Mouse (Mus musculus): ENCODE results near the gene Olfr229.
"Not testable (repeated sequence)": the region's sequence is repeated elsewhere in the genome, so short reads cannot be mapped to it uniquely, and the experiment has no call there.

The Olfr229 gene

DNA sequence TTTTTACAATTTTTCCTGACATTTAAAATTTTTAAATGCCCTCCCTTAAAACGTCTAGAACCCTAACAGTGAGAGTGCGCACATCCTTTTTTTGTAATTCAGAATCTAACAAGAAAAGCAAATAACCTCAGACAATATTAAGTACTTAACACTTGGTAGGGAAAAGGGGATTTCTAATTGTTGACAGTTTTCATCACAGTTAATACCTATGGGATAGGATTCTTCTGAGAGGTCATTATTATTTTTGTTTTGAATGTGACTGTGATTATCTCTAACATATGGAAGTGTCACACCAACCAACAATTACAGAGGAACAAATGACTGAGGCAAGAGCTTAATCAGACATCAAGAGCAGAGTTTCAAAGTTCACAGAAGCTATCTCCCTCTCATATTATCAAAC is at the start of gene Olfr229:
Gene Olfr229, plus strand, starts transcription at position 301 of the 400 bp plus-strand sequence.
- no peak for DNase-seq

DNA sequence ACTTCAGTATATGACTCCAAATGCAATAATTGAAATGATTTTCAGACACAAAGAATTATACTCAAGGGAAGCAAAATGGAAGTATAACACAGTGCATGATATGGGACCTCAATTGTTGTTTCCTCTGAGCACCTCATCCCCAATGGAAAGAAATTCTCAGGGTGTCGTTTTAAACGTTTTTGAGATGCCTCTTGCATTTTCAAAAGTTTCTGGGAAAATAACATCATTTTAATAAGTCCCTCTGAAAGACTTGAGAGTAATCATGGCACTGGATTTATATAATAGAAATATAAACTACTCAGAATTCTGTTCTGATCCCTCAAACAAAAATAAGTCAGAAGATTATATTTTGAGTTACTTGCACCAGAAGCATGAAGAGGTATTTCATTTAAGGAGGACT is 41.0 kb upstream of the Olfr229 start, which contains the start of gene Olfr972:
Gene Olfr972, plus strand, starts transcription at position 301 of the 400 bp plus-strand sequence.
- no peak for DNase-seq

DNA sequence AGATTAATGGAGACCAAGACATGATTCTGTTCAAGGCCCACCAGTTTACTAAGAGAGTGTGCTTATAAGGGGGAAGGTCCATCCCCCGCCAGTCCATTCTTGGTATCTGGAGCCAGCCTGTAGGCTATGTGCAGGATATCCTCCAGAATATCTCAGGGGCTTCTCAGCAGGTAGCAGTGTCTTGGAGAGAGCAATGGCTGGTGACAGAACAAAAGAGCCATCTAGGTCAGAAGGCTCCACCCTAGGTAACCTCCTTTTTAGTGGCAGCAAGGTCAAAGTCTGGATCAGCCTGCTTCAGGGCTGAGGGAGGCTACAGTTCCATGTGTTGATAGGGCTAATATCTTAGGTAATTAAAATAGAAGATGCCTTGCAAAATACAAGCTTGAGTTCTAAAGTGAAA is 35.1 kb upstream of the Olfr229 start:
- not testable (repeated sequence) for DNase-seq

DNA sequence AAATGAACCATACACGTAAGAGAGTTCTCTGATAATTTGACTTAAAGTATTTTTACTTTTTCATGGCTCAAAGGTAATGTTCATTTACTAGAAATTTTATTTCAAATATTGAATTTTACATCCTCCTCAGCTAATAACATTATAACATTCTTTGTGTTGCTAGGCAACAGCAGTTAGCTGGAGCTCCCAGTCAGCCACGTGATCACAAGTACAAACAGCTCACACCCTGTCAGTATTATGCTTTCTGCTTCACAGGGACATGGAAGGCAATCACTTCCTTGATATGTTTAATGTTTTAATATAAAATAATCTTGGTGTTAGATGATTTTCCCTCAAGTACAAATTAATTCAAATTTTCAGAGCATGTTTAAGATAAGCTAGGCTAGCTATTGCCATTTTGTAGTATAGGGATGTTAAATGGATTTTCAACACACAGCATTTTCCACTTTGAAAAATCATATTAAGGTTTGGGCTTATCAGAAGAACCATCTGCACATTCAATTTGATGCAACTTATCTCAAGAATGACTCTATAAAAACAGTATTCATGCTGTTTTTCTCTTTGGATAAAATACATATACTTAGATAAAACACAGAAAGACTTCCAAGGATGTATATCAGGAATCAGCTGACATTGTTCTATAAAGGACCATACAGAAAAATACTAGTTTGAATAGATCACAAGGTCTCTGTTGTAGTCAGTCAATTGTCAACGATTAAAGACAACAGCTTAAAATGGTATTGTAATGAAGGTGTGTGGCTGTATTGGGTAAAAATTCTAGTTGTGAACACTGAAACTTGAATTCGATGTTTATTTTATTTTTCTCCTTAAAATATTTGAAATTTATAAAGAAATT is 29.4 kb upstream of the Olfr229 start:
- DNase-seq = not testable (repeated sequence)

DNA sequence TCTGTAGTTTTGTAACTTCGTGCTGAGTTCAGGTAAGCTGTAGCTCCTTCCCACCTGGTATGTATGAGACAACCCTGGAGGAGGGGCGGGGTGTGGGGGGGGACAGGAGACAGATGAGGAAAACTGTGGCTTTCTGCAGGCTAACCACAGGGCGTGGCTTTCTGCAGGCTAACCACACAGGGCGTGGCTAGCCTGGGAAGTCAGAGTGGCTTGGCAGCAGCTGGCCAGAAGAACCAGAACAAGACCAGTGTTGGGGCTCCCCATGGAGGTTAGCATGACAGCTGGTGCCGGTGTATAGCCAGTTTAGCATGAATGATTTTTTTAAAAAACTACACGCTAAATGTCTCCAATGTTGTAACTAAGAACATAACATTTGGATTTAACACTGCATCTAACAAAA is 2.0 kb upstream of the Olfr229 start:
- no peak for DNase-seq

DNA sequence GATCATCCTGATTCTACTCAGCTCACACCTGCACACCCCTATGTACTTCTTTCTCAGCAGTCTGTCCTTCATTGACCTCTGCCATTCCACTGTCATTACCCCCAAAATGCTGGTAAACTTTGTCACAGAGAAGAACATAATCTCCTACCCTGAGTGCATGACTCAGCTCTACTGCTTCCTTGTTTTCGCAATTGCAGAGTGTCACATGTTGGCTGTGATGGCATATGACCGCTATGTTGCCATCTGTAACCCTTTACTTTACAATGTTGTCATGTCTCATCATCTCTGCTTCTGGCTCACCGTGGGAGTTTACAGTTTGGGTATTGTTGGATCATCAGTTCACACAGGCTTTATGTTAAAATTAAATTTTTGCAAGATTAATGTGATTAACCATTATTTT is 2.8 kb downstream of the Olfr229 start:
- DNase-seq = no peak

DNA sequence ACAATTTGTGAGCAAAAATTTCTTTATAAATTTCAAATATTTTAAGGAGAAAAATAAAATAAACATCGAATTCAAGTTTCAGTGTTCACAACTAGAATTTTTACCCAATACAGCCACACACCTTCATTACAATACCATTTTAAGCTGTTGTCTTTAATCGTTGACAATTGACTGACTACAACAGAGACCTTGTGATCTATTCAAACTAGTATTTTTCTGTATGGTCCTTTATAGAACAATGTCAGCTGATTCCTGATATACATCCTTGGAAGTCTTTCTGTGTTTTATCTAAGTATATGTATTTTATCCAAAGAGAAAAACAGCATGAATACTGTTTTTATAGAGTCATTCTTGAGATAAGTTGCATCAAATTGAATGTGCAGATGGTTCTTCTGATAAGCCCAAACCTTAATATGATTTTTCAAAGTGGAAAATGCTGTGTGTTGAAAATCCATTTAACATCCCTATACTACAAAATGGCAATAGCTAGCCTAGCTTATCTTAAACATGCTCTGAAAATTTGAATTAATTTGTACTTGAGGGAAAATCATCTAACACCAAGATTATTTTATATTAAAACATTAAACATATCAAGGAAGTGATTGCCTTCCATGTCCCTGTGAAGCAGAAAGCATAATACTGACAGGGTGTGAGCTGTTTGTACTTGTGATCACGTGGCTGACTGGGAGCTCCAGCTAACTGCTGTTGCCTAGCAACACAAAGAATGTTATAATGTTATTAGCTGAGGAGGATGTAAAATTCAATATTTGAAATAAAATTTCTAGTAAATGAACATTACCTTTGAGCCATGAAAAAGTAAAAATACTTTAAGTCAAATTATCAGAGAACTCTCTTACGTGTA is 21.1 kb downstream of the Olfr229 start:
- not testable (repeated sequence) for DNase-seq

DNA sequence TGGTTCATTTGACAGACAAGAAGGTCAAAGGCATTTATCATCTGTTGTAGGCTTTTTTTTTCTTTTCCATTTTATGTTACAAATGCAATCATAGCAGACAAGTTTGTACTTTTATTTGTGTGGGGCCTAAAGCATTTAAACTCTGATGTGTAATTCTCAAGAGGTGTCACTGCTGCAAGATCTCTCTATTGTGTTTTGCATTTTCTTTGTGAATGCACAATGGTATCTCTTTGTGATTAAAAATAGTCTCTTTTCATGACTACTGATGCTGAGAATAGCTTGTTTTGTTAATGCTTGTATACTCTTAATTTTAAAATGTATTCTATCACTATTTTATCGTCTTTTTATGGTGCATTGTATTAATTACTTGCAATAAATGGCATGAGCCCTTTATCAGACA is 21.7 kb downstream of the Olfr229 start:
- not testable (repeated sequence) for DNase-seq

DNA sequence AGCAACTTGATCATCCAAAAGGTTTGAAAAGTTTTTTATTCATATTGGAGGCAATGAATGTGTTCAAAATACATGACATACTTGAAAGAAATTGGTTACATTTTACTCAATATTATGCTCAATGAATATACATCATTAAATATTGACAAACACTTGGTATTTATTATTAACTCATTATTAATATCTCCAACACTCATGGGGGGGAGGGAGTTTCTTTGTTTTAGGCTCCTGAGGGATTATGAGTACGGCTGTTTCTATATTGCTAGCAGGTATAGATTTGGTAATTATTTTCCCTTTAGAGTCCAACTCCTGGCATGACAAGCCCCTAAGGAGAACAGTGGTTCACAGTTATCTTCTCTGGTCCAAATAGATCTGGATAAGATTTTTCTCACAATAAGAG is 30.1 kb downstream of the Olfr229 start, which contains the start of gene Olfr974:
Gene Olfr974, plus strand, starts transcription at position 301 of the 400 bp plus-strand sequence.
- no peak for DNase-seq

DNA sequence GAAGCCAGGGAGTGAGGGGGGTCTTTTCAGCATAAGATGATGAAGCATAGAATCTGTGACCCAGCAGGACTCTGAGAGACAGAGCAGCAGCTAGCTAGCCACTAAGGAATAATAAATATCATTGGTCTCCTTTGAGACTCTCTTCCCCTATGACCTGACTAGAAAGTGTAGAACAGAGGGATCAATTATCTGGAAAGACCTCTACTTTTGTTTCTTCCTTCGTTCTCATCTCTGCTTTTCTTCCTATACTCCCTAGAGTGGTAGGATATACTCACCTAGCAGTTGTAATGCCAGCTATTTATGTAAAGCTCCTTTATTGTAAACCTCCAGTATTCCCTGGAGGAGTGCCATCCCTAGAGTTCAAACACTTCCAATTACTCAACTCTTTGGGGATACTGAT is 44.8 kb downstream of the Olfr229 start, which contains the start of gene Olfr975:
Gene Olfr975, minus strand, starts transcription at position 101 of the 400 bp plus-strand sequence.
- no peak for DNase-seq

DNA sequence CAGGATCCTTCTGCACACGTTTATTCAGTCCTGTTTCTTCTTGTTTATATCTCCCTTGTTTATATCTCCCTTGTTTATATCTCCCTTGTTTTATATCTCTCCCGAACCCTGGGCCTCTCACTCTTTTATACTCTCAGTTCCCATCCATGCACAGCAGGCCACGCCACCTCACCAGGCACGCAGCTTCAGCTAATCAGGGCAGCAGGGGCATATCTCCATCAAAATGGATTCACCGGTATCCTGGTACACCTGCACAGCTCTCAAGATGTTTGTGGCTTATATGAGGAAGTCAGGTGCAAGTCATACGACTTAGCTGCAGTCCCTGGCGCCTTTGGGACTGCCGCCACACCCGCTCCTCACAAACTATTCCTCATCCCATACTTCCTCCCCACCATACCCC is 53.9 kb downstream of the Olfr229 start, which contains the start of gene Olfr976:
Gene Olfr976, minus strand, starts transcription at position 101 of the 400 bp plus-strand sequence.
- DNase-seq = not testable (repeated sequence)
